Mouse (Mus musculus) liver, postnatal 0 days (tissue): ENCODE measurements around the gene Sdccag8.

Experiments
- CTCF ChIP-seq: sonication (generic); IDR thresholded peaks from 2 replicates; pipeline ENCODE4 v1.5.1; 2016; ENCODE audit warnings: antibody characterized with exemption, low read depth
- EP300 ChIP-seq: IDR thresholded peaks from 2 replicates; pipeline ENCODE4 v1.6.1; 2016; ENCODE audit warnings: antibody characterized with exemption, low read depth, mild to moderate bottlenecking

- TF ChIP-seq EP300 (no peak), CTCF (no peak)
These were observed 225.6 kb downstream of the Sdccag8 start for GRCm38 (mm10) chr1:177040058-177040457.
